Mouse (Mus musculus) activated CD4-positive, CD25-positive, alpha-beta regulatory T cell, adult 4 months (primary cell): ENCODE measurements around the gene Zfp239. TPM values are rescaled to one million over a fixed set of nuclear protein-coding genes. Genes with fewer than 3 reads are reported as not detected.
A peak's percentile ranks its signal among the peaks of the same experiment; 100 is the strongest.

Source experiments
- ATAC-seq: one replicate; pipeline ENCODE4 v1.8.0; 2017
- polyA plus RNA-seq, 2 experiments: library from polyadenylated mRNA; unstranded; fragments of 100-300 nt; shearing (Covaris generic); gene quantifications; one replicate each; pipeline ENCODE4 v1.2.1; 2017

The Zfp239 gene
- polyA plus RNA-seq, 2 experiments from 2014 or later = 4.1 TPM

DNA sequence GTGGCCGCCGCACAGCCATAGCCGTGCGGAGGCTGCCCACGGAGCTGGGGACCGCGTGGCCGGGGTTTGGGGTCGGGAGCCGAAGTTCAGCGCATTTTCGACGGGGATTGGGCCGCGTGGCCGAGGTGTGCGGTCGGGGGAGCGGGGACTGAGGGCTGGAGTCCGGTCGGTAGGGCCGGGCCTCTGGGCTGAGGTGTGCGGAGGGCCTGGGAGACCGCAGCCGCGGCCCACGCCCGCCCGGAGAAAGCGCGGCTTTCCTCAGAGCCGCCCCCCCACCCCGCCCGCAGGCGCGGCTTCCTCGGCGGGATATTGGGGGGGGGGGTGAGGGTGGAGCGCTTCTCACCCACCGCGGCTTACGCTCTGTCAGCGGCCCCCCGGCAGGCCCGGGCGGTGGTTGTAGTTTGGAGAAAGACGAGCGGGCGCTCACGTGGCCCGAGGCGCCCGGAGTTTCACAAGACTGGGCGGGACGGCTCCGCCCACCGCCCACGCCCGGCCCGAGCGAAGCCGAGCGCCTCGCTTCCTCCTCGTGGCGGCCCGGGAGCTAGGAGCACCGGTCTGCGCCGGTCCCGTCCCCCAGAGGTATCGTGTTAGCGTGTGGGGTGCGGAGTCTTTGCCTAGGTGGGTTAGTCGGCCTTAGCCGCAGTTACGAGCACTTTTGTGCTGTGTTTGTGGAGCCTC lies 45.5 kb downstream of the Zfp239 start:
- peak; percentile 47 for ATAC-seq

- no peak for ATAC-seq
Measured at GRCm38 (mm10) chr6:117907979-117908355, 46.1 kb downstream of the Zfp239 start.

DNA sequence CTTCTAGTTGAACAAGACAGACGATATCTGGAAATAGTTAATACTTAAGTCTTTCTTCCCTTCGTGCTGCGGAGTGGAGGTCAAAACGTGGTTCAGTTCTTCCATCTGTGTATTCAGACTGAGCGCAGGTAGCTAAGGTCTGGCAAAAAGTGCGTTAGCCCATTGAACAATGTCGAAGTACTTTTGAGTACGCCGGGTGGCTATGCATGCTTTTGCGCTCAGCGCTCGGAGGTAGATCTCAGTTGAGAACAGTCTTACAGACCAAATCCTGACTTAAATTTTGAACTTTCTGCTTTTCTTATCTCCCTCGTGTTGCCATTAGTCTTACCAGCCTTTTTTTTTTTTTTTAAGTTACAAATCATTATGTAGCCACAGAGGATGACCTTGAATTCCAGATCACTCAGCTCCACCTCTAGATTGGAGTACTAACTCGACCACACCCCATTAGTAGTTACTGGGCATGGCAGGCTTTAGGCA lies 46.6 kb downstream of the Zfp239 start:
- no peak for ATAC-seq

DNA sequence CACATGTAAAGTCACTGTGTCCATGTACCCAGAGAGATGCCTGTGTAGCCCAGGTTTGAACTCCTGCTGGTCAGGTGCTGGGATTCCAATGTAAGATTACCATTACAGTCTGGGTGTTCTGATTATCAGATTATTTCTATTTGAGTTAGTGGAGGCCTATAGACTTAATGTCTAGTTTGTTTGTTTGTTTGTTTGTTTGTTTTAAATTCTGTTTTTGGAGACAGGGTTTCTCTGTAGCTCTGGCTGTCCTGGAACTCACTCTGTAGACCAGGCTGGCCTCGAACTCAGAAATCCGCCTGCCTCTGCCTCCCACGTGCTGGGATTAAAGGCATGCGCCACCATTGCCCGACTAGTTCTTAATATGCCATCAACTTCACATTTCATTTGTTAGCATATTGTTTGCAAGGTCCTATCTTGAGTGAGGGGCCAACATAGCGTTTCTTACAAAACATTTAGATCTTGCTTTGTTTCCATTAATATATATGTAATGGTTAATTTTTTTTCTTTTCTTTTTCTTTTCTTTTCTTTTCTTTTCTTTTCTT lies 48.3 kb downstream of the Zfp239 start:
- no peak for ATAC-seq

DNA sequence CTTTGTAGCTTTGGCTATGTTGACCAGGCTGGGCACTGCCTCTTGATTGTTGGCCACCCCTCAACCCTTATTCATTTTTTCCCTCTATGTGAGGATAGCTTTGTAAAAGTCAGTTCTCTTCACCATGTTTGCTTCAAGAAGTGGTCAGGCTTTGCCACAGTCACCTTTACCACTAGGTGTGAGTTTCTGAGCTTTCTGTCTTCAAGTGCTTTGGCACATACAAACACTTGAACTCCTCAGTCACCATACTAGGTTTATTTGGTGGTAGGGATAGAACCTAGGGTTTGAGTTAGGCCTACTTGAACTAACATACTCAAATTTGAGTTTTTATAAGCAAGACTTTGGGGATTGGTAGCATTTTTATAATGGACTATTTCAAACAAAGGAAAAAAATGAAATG lies 52.6 kb downstream of the Zfp239 start:
- ATAC-seq = no peak

GRCm38 (mm10) chr6:117916205-117916736 lies 54.4 kb downstream of the Zfp239 start:
- ATAC-seq = no peak

- peak; percentile 84 for ATAC-seq
Measured at GRCm38 (mm10) chr6:117916737-117917426, 55.0 kb downstream of the Zfp239 start.

DNA sequence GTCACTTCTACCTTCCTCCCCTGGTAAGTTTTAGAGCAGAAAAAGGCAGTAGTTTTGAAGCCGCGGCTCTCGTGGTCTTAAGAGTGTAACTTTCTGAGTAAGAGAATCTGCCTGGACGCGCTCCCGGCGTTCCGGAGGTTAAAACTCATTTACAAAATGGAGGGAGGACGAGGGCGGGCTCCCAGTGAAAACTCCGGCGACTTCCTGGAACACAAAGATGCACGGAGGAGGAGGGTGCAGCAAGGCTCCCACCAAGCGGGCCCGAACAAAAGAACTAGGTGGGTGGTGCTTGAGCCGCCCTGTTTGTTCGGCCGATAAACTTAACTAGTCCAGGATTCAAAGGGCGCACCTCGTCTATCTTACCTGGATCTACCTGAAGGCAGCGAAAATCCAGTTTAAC lies 55.7 kb downstream of the Zfp239 start:
- peak; percentile 23 for ATAC-seq

GRCm38 (mm10) chr6:117918043-117918442 lies 56.1 kb downstream of the Zfp239 start:
- no peak for ATAC-seq

DNA sequence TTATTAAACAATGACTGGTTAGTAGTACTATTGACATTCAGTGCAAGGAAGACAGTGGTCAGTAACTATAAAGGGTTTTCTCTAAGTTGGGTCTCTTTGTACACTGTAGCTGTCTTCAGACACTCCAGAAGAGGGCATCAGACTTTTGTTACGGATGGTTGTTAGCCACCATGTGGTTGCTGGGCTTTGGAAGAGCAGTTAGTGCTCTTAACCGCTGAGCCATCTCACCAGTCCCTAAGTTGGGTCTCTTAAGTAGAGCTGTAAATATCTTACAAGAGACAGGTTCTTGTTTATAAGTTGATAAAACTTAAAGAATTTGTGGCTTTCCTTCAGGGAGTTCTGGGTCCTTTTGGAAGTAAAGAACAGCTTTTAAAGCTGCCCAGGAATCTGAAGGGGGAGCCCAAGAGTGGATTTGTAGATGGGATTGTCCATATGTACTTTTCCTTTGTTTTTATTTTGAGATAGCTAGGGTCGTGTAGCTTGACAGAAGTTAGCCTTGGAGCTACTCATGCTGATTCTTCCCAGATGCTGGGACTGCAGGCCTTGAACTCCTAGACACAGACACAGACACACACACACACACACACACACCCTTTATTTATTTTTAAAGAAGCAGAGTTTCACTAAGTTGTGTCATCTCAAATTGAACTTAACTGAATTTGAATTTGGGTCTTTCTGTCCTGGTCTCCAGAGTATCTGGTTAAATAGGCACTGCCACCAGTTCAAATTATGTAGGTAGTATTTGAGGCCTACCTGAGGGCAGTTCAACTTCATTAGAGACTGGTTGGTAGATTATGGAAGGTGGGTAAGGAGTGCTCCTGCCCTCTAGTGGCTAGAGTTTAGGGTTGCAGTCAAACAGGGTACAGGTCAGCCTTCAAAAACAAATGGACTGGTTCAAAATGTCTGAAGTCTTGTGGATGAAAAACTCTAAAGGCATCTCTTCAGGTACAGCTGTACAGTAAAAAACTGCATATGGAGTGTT lies 59.0 kb downstream of the Zfp239 start:
- peak; percentile 21 for ATAC-seq

DNA sequence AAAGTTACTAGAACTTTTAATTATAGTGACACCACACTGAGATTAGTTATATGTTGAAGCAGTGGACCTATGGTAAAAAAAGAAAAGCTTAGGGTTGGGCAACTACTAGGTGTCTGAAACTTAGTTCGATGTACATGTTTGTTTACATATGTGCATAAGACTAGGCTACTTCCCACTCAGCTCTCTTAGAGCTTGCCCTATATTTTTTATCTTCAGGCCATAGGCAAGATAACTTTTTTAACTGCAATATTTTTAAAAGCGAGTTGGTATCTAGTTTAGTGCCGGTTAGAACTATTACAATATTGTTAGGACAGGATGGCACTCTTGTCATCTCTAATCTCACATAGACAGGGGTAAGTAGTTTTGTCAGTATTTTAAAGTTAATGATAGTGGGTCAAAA lies 60.1 kb downstream of the Zfp239 start:
- ATAC-seq = no peak

Other genes with a start within 250 kb of the Zfp239 start
- 10 to 100 TPM; 24.5 to 27.8 TPM for gene Zfp637, start 20.9 kb upstream of the Zfp239 start, polyA plus RNA-seq
- 100 to 1,000 TPM; 807 to 897 TPM for gene Hnrnpf, start 38.2 kb downstream of the Zfp239 start, polyA plus RNA-seq
- gene Fxyd4, start 75.6 kb downstream of the Zfp239 start, polyA plus RNA-seq = 1 to 10 TPM; 2.3 to 7.0 TPM
- 1 to 10 TPM; 2.3 to 4.0 TPM for gene Rasgef1a, start 149.3 kb downstream of the Zfp239 start, polyA plus RNA-seq